Mouse (Mus musculus) megakaryocyte, embryonic 14.5 days (primary cell): ENCODE measurements around the gene Nlgn1.

Experiments
- FLI1 ChIP-seq: IDR thresholded peaks from 2 replicates; pipeline ENCODE4 v1.6.1; 2012; ENCODE audit warnings: low read length, inconsistent platforms, mixed read lengths
- GATA1 ChIP-seq: IDR thresholded peaks from 3 replicates; pipeline ENCODE4 v1.6.1; 2012; ENCODE audit warnings: mixed read lengths, low read length, inconsistent platforms, borderline replicate concordance

DNA sequence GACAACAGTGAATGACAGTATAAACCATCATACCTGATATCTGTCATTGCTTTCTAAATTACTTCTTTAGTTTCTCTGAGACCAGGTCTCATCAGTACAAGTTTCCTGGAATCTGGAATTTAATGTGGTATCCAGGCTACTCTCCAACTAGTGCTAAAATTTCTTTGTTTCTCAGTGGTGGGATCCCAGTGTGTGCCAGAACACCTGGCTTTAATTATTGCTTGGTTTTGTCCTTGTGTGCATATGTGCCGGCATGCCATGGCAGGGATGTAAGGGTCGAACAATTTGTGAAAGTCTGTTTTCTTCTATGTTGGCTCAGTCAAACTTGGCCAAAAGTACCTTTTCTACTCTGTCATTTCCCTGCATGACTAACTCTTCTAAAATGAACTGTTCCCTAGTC is 703.1 kb downstream of the Nlgn1 start:
- TF ChIP-seq GATA1 (no peak), FLI1 (no peak)
